Comparison of ENCODE assay signal across 8 mouse cellular contexts in the genomic region with DNA sequence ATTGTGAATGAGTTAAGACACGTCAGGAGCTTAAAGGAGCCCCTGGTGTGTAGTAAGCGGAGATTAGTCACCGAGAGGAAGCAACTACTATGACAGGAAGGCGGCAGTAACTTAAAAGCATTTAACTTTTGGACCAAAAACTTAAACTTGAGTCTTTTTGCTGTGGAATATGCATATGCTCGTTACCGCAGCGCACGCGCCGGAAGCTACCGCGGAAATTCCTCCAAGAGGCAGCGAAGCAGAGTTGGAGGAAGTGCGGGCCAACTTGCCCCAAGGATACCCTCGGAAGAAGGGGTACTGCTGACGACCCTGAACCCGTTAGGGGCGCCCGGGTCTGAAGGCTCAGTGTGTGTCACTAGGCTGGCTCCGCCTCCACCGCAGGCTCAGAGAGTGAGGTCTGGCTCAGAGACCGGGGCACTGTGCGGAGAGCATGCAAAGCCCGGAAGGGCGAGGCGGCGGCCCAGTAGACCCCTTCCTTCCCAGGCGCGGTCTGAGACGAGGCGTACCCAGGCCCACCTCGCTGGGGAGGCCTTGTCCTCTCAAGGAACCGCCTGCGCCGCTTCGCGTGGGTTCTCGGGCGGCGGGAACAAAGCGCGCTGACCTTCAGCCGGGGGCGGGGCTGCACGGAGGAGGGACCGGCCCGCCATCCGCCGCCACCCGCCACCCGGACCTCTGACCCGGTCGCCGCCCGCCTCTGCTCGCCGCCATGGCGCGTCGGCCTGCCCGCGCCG. TPM values are rescaled to one million over a fixed set of nuclear protein-coding genes. Genes with fewer than 3 reads are reported as not detected.
DNase-seq lines count a peak whose midpoint lies in the region; ATAC-seq and TF ChIP-seq lines count a peak whose summit lies in the region.

No protein-coding gene starts in this region.

- peaks cover 18% of the 10 kb centered on the region for H3K36me3 ChIP-seq in heart, adult 2 months (ENCODE audit: control insufficient read depth, insufficient read depth, low read length)
- H3K36me3 ChIP-seq in forebrain, embryonic 12.5 days (replicated peaks): no peaks in the 10 kb centered on the region; the same call in none of the 2 replicates
- peaks cover 15% of the 10 kb centered on the region; the same call in 1 of the 2 replicates for H3K36me3 ChIP-seq in neural tube, embryonic 13.5 days

- H3K4me3 ChIP-seq in heart, adult 2 months: peak overlapping the region; percentile 84
- H3K4me3 ChIP-seq in forebrain, embryonic 12.5 days (replicated peaks): peak overlapping the region; percentile 98
- peak overlapping the region; percentile 96 for H3K4me3 ChIP-seq in neural tube, embryonic 13.5 days

- H3K27me3 ChIP-seq in heart, adult 2 months (ENCODE audit: control insufficient read depth, insufficient read depth, low read length): no peaks in the 10 kb centered on the region
- H3K27me3 ChIP-seq in forebrain, embryonic 12.5 days: no peaks in the 10 kb centered on the region
- H3K27me3 ChIP-seq in neural tube, embryonic 13.5 days: no peaks in the 10 kb centered on the region

- H3K4me2 ChIP-seq in forebrain, embryonic 12.5 days: peak overlapping the region; percentile 87
- peak overlapping the region; percentile 91 for H3K4me2 ChIP-seq in neural tube, embryonic 13.5 days

- 0 out of 2 replicates have a peak, but pooled peaks have one; percentile 7 for TF ChIP-seq POLR2A in heart, adult 2 months (IDR thresholded peaks at IDR 0.05; ENCODE audit: insufficient read depth, low read depth, low read length)

- DNase-seq in heart, adult 2 months: no peak
- no peak for DNase-seq in heart, postnatal 14 days
- peak; percentile 14 for DNase-seq in urinary bladder, postnatal 10 days (ENCODE audit: low spot score)
- DNase-seq in urinary bladder, postnatal 14 days (ENCODE audit: low spot score): no peak
- peak; percentile 78 for DNase-seq in liver
- no peak for DNase-seq in urinary bladder, adult 2 months (ENCODE audit: low spot score)

- no peaks in the 10 kb centered on the region for H3K9me3 ChIP-seq in forebrain, embryonic 12.5 days
- H3K9me3 ChIP-seq in neural tube, embryonic 13.5 days: no peaks in the 10 kb centered on the region

- under 1% methylated on average over 63 of the region's 63 CpGs for WGBS in heart, adult 2 months
- under 1% methylated on average over 41 of the region's 63 CpGs for WGBS in forebrain, embryonic 12.5 days
- under 1% methylated on average over 49 of the region's 63 CpGs for WGBS in neural tube, embryonic 13.5 days

- peaks cover 7% of the 10 kb centered on the region for H3K79me2 ChIP-seq in heart, adult 2 months (replicated peaks; ENCODE audit: control insufficient read depth, insufficient read depth, low read length)

- intact Hi-C loops in heart, adult 2 months (cut with DNase I): no loop called here
- intact Hi-C loops in heart, postnatal 14 days (cut with DNase I): no loop called here

- TF ChIP-seq CTCF in heart, adult 2 months (IDR thresholded peaks at IDR 0.05): no peak

- peak overlapping the region; percentile 93 for H3K9ac ChIP-seq in heart, adult 2 months (ENCODE audit: low read depth, low read length)
- peak overlapping the region; percentile 79 for H3K9ac ChIP-seq in forebrain, embryonic 12.5 days
- peak overlapping the region; percentile 93 for H3K9ac ChIP-seq in neural tube, embryonic 13.5 days

- no peak for TF ChIP-seq EP300 in heart, adult 2 months (IDR thresholded peaks at IDR 0.05; ENCODE audit: insufficient read depth, low read depth, low read length)

- peak; percentile 75 for ATAC-seq in forebrain, embryonic 12.5 days (ENCODE audit: low FRiP score)
- peak; percentile 80 for ATAC-seq in neural tube, embryonic 13.5 days (ENCODE audit: low read depth)

- H3K4me1 ChIP-seq in heart, adult 2 months (ENCODE audit: control insufficient read depth, insufficient read depth, low read length): peaks cover 5% of the 10 kb centered on the region
- peaks cover 35% of the 10 kb centered on the region for H3K4me1 ChIP-seq in forebrain, embryonic 12.5 days
- H3K4me1 ChIP-seq in neural tube, embryonic 13.5 days (replicated peaks): peaks cover 50% of the 10 kb centered on the region

- peak overlapping the region; percentile 88 for H3K27ac ChIP-seq in heart, adult 2 months
- H3K27ac ChIP-seq in forebrain, embryonic 12.5 days: peak overlapping the region; percentile 89
- peak overlapping the region; percentile 90 for H3K27ac ChIP-seq in neural tube, embryonic 13.5 days (replicated peaks)

RNA-seq across cellular contexts. Expression of a gene that starts 0.5 kb away (rescaled TPM):
- 100 to 1,000 TPM; 168 to 197 TPM for total RNA-seq in heart, adult 2 months (2021)
- 98.4 and 147 TPM in 2 replicates for polyA plus RNA-seq in heart, adult 2 months (2012; rRNA removed)
- total RNA-seq in heart, postnatal 14 days (2021): 100 to 1,000 TPM; 168 to 178 TPM
- polyA plus RNA-seq in forebrain, embryonic 12.5 days (2016; fragmentation: Nextera tagmentation; extraction: Ambion mirVana): 357 and 369 TPM in 2 replicates
- polyA plus RNA-seq in neural tube, embryonic 13.5 days (2015; fragmentation: Nextera tagmentation; extraction: Ambion mirVana): 310 and 312 TPM in 2 replicates
- polyA plus RNA-seq in urinary bladder, adult 2 months (2012; rRNA removed): 133 and 136 TPM in 2 replicates

RNA-seq across cellular contexts. Expression of a gene that starts 45.4 kb away (rescaled TPM):
- total RNA-seq in heart, adult 2 months (2021): not detected
- not detected in 2 replicates for polyA plus RNA-seq in heart, adult 2 months (2012; rRNA removed)
- not detected for total RNA-seq in heart, postnatal 14 days (2021)
- polyA plus RNA-seq in forebrain, embryonic 12.5 days (2016; fragmentation: Nextera tagmentation; extraction: Ambion mirVana): 0.63 and 0.79 TPM in 2 replicates
- polyA plus RNA-seq in neural tube, embryonic 13.5 days (2015; fragmentation: Nextera tagmentation; extraction: Ambion mirVana): 0.45 and 0.84 TPM in 2 replicates
- 25.1 and 28.0 TPM in 2 replicates for polyA plus RNA-seq in urinary bladder, adult 2 months (2012; rRNA removed)

RNA-seq across cellular contexts. Expression of a gene that starts 51.5 kb away (rescaled TPM):
- total RNA-seq in heart, adult 2 months (2021): 10 to 100 TPM; 20.2 to 21.5 TPM
- polyA plus RNA-seq in heart, adult 2 months (2012; rRNA removed): 10.9 and 11.0 TPM in 2 replicates
- 10 to 100 TPM; 20.0 to 21.2 TPM for total RNA-seq in heart, postnatal 14 days (2021)
- polyA plus RNA-seq in forebrain, embryonic 12.5 days (2016; fragmentation: Nextera tagmentation; extraction: Ambion mirVana): 69.0 and 74.3 TPM in 2 replicates
- polyA plus RNA-seq in neural tube, embryonic 13.5 days (2015; fragmentation: Nextera tagmentation; extraction: Ambion mirVana): 57.8 and 61.5 TPM in 2 replicates
- polyA plus RNA-seq in urinary bladder, adult 2 months (2012; rRNA removed): 29.1 and 30.1 TPM in 2 replicates

Comparison
In these comparisons a context has a peak if more than half of its experiments do, and no peak if none do; other contexts are left out.
1. DNase-seq: peak in urinary bladder, postnatal 10 days (single experiment) and liver (single experiment); none in heart, adult 2 months (0 of 2), heart, postnatal 14 days (0 of 2), urinary bladder, postnatal 14 days (single experiment) and urinary bladder, adult 2 months (single experiment).
2. RNA of a gene that starts 45.4 kb away (polyA plus RNA-seq): 25.1 to 28.0 TPM in urinary bladder, adult 2 months; 0.63 to 0.79 TPM in forebrain, embryonic 12.5 days, 0.45 to 0.84 TPM in neural tube, embryonic 13.5 days and not detected in heart, adult 2 months; every median in the first group is over 10 times any median in the second.
3. Peak in every context shown above with its lines, with median percentiles within 50 percentile points of each other: H3K27ac ChIP-seq, H3K4me3 ChIP-seq and H3K9ac ChIP-seq.